Mouse (Mus musculus) MEL (cell line): ENCODE results near the gene Amh. TPM values are rescaled to one million over a fixed set of nuclear protein-coding genes. Genes with fewer than 3 reads are reported as not detected.

Source experiments
- DNase-seq: peaks from one replicate; pipeline ENCODE4 v3.0.0; 2011; ENCODE audit warnings: low read depth, low spot score
- H3K27ac ChIP-seq: 2 replicates; pipeline ENCODE4 v1.5.1; 2012; ENCODE audit warnings: low read depth, mild to moderate bottlenecking, control low read depth, low read length, moderate library complexity; ENCODE audit not compliant: control insufficient read depth
- H3K27me3 ChIP-seq, 2 experiments: fragments of 150-350 bp in 1 of 2; sonication (generic) in 1 of 2; 2 replicates each; pipeline ENCODE4 v1.6.1; 2012; ENCODE audit warnings: low read length in 2 of 2, mild to moderate bottlenecking in 2 of 2, improper control_type of control experiment in 1 of 2, moderate library complexity in 1 of 2; ENCODE audit not compliant: insufficient read depth in 2 of 2, control insufficient read depth in 1 of 2
- H3K36me3 ChIP-seq, 2 experiments: 2 replicates each; pipeline ENCODE4 v1.6.1; 2012 to 2014; ENCODE audit warnings: low read length in 2 of 2, improper control_type of control experiment in 1 of 2, inconsistent platforms in 1 of 2, mild to moderate bottlenecking in 1 of 2; ENCODE audit not compliant: insufficient read depth in 2 of 2, control insufficient read depth in 1 of 2
- H3K4me1 ChIP-seq, 2 experiments: fragments of 150-350 bp in 1 of 2; sonication (generic) in 1 of 2; 2 replicates each; pipeline ENCODE4 v1.6.1; 2012; ENCODE audit warnings: low read length in 2 of 2, improper control_type of control experiment in 1 of 2, mild to moderate bottlenecking in 1 of 2; ENCODE audit not compliant: insufficient read depth in 2 of 2, control insufficient read depth in 1 of 2
- H3K4me3 ChIP-seq, 2 experiments: fragments of 150-350 bp in 1 of 2; sonication (generic) in 1 of 2; 2 replicates each; pipeline ENCODE4 v1.5.1; 2012; ENCODE audit warnings: low read depth in 2 of 2, low read length in 2 of 2, mild to moderate bottlenecking in 2 of 2, moderate library complexity in 2 of 2, control low read depth in 1 of 2, improper control_type of control experiment in 1 of 2; ENCODE audit not compliant: control insufficient read depth in 1 of 2, insufficient read depth in 1 of 2
- H3K79me2 ChIP-seq: 2 replicates; pipeline ENCODE4 v1.6.1; 2012; ENCODE audit warnings: mild to moderate bottlenecking, low read length, moderate library complexity; ENCODE audit not compliant: control insufficient read depth, poor library complexity, insufficient read depth
- H3K9ac ChIP-seq: 2 replicates; pipeline ENCODE4 v1.6.1; 2012; ENCODE audit warnings: low read depth, mild to moderate bottlenecking, control low read depth, low read length, moderate library complexity; ENCODE audit not compliant: control insufficient read depth, poor library complexity, severe bottlenecking
- H3K9me3 ChIP-seq: fragments of 150-350 bp; sonication (generic); replicated peaks from 2 replicates; pipeline ENCODE4 v1.6.1; 2012; ENCODE audit warnings: mild to moderate bottlenecking, low read length, improper control_type of control experiment, moderate library complexity; ENCODE audit not compliant: insufficient read depth
- GABPA ChIP-seq: IDR thresholded peaks from 2 replicates; pipeline ENCODE4 v1.6.1; 2012; ENCODE audit warnings: low read depth, mild to moderate bottlenecking, inconsistent platforms, low read length, improper control_type of control experiment, moderate library complexity
- JUND ChIP-seq: IDR thresholded peaks from 2 replicates; pipeline ENCODE4 v1.6.1; 2011; ENCODE audit warnings: low read depth, mild to moderate bottlenecking, improper control_type of control experiment, low read length
- KAT2A ChIP-seq: conservative IDR thresholded peaks from 2 replicates; pipeline ENCODE4 v1.6.1; 2012; ENCODE audit warnings: low read depth, low read length, improper control_type of control experiment, inconsistent platforms
- MAFK ChIP-seq: IDR thresholded peaks from 2 replicates; pipeline ENCODE4 v1.6.1; 2011; ENCODE audit warnings: low read depth, mild to moderate bottlenecking, low read length, improper control_type of control experiment, borderline replicate concordance
- MAX ChIP-seq: IDR thresholded peaks from 2 replicates; pipeline ENCODE4 v1.6.1; 2011; ENCODE audit warnings: low read length, improper control_type of control experiment
- MAZ ChIP-seq: IDR thresholded peaks from 2 replicates; pipeline ENCODE4 v1.6.1; 2012; ENCODE audit warnings: low read depth, mild to moderate bottlenecking, inconsistent platforms, low read length, improper control_type of control experiment
- MEF2A ChIP-seq: IDR thresholded peaks from 2 replicates; pipeline ENCODE4 v1.6.1; 2014; ENCODE audit warnings: low read depth, mild to moderate bottlenecking, inconsistent platforms, low read length, improper control_type of control experiment; ENCODE audit not compliant: poor library complexity, insufficient replicate concordance, severe bottlenecking; ENCODE audit errors: extremely low read depth
- MXI1 ChIP-seq: IDR thresholded peaks from 2 replicates; pipeline ENCODE4 v1.6.1; 2011; ENCODE audit warnings: mild to moderate bottlenecking, low read depth, low read length, improper control_type of control experiment
- NELFE ChIP-seq: IDR thresholded peaks from 2 replicates; pipeline ENCODE4 v1.6.1; 2011; ENCODE audit warnings: low read depth, low read length, improper control_type of control experiment
- NRF1 ChIP-seq: IDR thresholded peaks from 2 replicates; pipeline ENCODE4 v1.6.1; 2014; ENCODE audit warnings: low read depth, mild to moderate bottlenecking, inconsistent platforms, low read length, improper control_type of control experiment, moderate library complexity; ENCODE audit not compliant: poor library complexity, insufficient read depth, severe bottlenecking
- POLR2AphosphoS2 ChIP-seq: IDR thresholded peaks from 2 replicates; pipeline ENCODE4 v1.6.1; 2011; ENCODE audit warnings: low read length, improper control_type of control experiment
- RCOR1 ChIP-seq: IDR thresholded peaks from 2 replicates; pipeline ENCODE4 v1.6.1; 2012; ENCODE audit warnings: low read depth, mild to moderate bottlenecking, inconsistent platforms, low read length, improper control_type of control experiment
- SMC3 ChIP-seq: IDR thresholded peaks from 2 replicates; pipeline ENCODE4 v1.6.1; 2011; ENCODE audit warnings: low read depth, low read length, improper control_type of control experiment
- TAL1 ChIP-seq: IDR thresholded peaks from 2 replicates; pipeline ENCODE4 v1.6.1; 2012; ENCODE audit warnings: mild to moderate bottlenecking, inconsistent platforms, low read length, moderate library complexity, mixed read lengths
- TBP ChIP-seq: IDR thresholded peaks from 2 replicates; pipeline ENCODE4 v1.8.0; 2011; ENCODE audit warnings: low read depth, low read length, improper control_type of control experiment
- UBTF ChIP-seq: IDR thresholded peaks from 2 replicates; pipeline ENCODE4 v1.6.1; 2012; ENCODE audit warnings: low read depth, mild to moderate bottlenecking, inconsistent platforms, low read length, improper control_type of control experiment, moderate library complexity, borderline replicate concordance; ENCODE audit not compliant: insufficient read depth
- USF1 ChIP-seq: IDR thresholded peaks from 2 replicates; pipeline ENCODE4 v1.6.1; 2014; ENCODE audit warnings: low read depth, mild to moderate bottlenecking, inconsistent platforms, low read length, improper control_type of control experiment, moderate library complexity
- ZKSCAN1 ChIP-seq: IDR thresholded peaks from 2 replicates; pipeline ENCODE4 v1.6.1; 2012; ENCODE audit warnings: low read depth, mild to moderate bottlenecking, inconsistent platforms, low read length, improper control_type of control experiment, moderate library complexity
- ZMIZ1 ChIP-seq: IDR thresholded peaks from 2 replicates; pipeline ENCODE4 v1.6.1; 2012; ENCODE audit warnings: low read depth, mild to moderate bottlenecking, inconsistent platforms, low read length, improper control_type of control experiment, moderate library complexity
- ZNF384 ChIP-seq: IDR thresholded peaks from 2 replicates; pipeline ENCODE4 v1.6.1; 2012; ENCODE audit warnings: low read depth, mild to moderate bottlenecking, inconsistent platforms, low read length, improper control_type of control experiment
- polyA plus RNA-seq, 2 experiments: library from polyadenylated mRNA; stranded (reverse) in 1 of 2; unstranded in 1 of 2; fragments of >175 nt in 1 of 2; fragments of >200 nt in 1 of 2; gene quantifications; 2 replicates each; pipeline versions ENCODE4 v1.2.1 to v1.2.4; 2012; ENCODE audit warnings: low replicate concordance in 2 of 2, low read depth in 1 of 2; ENCODE audit not compliant: insufficient read length in 2 of 2, insufficient read depth in 1 of 2, missing spikeins in 1 of 2
- total RNA-seq: library from RNA; depleted of rRNA; stranded (reverse); fragments of 300-350 nt; gene quantifications from 2 replicates; pipeline ENCODE4 v1.2.3, GENCODE M21; 2012

The Amh gene
- total and polyA plus RNA-seq, 3 experiments = 0.42 to 1.1 TPM; not detected in 1

GRCm38 (mm10) chr10:80802996-80803395 is 2.0 kb upstream of the Amh start:
- TF ChIP-seq TAL1 = no peak
- TF ChIP-seq KAT2A = no peak
- TF ChIP-seq SMC3 = no peak
- no peak for TF ChIP-seq MAX
- TF ChIP-seq MAFK = no peak
- TF ChIP-seq, all 39 proteins: peak for 0
- Histone ChIP-seq H3K36me3 (peaks cover 0 to 6% of the 10 kb centered on the region in 2 experiments; a peak in 1 of 4 replicates), H3K79me2 (peaks cover 33% of the 10 kb centered on the region), H3K27ac (no peak overlapping the region), H3K4me3 (no peak overlapping the region), H3K27me3 (no peaks in the 10 kb centered on the region), H3K9ac (no peak overlapping the region), H3K4me1 (peaks cover 0 to 12% of the 10 kb centered on the region in 2 experiments; a peak in 1 of 4 replicates), H3K9me3 (no peaks in the 10 kb centered on the region)
- DNase-seq = no peak

GRCm38 (mm10) chr10:80804340-80804739 is 703 bp upstream of the Amh start:
- TF ChIP-seq NELFE (no peak), TAL1 (no peak), KAT2A (no peak), RCOR1 (no peak), ZKSCAN1 (no peak), UBTF (no peak), ZMIZ1 (no peak), TBP (no peak), MEF2A (no peak), JUND (no peak), USF1 (no peak), MXI1 (no peak), GABPA (no peak), MAZ (no peak), POLR2AphosphoS2 (no peak), NRF1 (no peak), MAFK (no peak), ZNF384 (no peak)
- no peaks in the 10 kb centered on the region for H3K27me3 ChIP-seq
- peaks cover 22% of the 10 kb centered on the region for H3K79me2 ChIP-seq
- H3K9ac ChIP-seq = no peak overlapping the region
- no peak overlapping the region for H3K27ac ChIP-seq
- no peak for DNase-seq
- peaks cover 0 to 6% of the 10 kb centered on the region in 2 experiments; a peak in 1 of 4 replicates for H3K36me3 ChIP-seq
- peaks cover 0 to 12% of the 10 kb centered on the region in 2 experiments; a peak in 1 of 4 replicates for H3K4me1 ChIP-seq
- H3K4me3 ChIP-seq = no peak overlapping the region
- no peaks in the 10 kb centered on the region for H3K9me3 ChIP-seq
